Mouse (Mus musculus) kidney, postnatal 25 days (tissue): ENCODE measurements around the gene Trim11.
"Not testable (repeated sequence)": the region's sequence is repeated elsewhere in the genome, so short reads cannot be mapped to it uniquely, and the experiment has no call there.

Source experiments
- DNase-seq, 2 experiments: peaks; one replicate each; pipeline ENCODE4 v3.0.0; 2021; ENCODE audit warnings: mixed read lengths in 2 of 2

Trim11 gene

GRCm38 (mm10) chr11:58978027-58978705, at the start of gene Trim11:
Gene Trim11 (plus strand): TSS chr11:58978093.
- peak; percentile 67 to 82 for DNase-seq

DNA sequence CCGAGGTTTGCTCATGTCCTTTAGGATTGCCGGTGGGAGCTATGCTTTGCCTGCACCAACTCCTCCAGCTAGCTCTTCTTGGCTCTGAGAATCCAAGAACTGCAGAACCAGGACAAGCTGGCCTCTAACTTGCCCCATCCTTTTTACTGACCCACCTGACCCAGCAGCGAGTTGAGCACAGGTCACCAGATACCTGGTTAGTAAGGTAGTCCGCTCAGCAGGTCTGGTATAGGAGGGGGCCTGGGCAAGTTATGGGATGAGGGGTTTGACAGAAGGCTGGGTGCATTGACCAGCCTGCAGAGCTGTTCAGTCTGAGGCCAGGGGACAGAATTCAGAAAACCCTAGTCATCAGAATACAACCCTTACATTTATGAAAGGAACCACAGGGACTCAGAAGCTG, 48.8 kb upstream of the Trim11 start:
- DNase-seq: no peak

GRCm38 (mm10) chr11:58929641-58930040, 48.3 kb upstream of the Trim11 start:
- peak; percentile 52 to 74 for DNase-seq

GRCm38 (mm10) chr11:58930254-58930653, 47.6 kb upstream of the Trim11 start:
- DNase-seq: no peak

- DNase-seq: no peak
Measured at GRCm38 (mm10) chr11:58931576-58931975, 46.3 kb upstream of the Trim11 start.

- no peak for DNase-seq
Measured at GRCm38 (mm10) chr11:58937909-58938308, 40.0 kb upstream of the Trim11 start.

DNA sequence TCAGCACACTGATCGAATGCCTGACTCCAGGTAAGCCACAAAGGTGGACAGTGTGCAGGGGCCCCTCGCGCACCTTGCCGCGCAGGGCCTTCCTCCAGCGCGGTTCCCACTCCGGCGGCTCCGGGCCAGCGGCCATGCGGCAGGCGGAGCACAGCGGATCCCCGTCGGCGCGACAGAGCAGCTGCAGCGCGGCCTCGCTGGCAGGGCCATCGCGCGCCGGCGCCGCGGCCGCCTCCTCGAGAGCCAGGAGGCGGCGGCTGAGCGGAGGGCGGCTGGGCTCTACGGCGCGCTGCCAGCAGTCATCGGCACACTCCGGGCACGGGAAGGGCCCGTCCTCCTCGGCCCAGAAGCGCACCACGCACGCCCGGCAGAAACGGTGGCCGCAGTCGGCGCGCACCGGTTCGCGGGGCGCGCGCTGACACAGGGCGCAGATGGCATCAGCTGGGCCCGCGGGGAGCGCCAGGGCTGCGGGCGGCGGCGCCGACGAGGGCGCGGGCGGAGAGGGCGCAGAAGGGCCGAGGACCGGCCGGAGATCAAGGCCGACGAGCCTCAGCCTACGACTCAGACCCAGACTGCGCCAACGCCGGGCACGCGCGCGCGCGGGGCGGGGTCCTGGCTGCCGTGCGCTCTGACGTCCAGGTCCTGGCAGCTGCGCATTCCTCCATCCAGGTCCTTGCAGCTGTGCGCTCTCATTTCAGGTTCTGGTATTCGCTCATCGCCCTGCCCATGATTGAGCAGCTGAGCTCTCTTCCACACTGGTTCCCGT, 39.4 kb upstream of the Trim11 start, which contains the start of gene Rnf187:
Gene Rnf187 (minus strand): TSS at position 595 of the 766 bp plus-strand sequence.
- peak; percentile 93 to 96 for DNase-seq

DNA sequence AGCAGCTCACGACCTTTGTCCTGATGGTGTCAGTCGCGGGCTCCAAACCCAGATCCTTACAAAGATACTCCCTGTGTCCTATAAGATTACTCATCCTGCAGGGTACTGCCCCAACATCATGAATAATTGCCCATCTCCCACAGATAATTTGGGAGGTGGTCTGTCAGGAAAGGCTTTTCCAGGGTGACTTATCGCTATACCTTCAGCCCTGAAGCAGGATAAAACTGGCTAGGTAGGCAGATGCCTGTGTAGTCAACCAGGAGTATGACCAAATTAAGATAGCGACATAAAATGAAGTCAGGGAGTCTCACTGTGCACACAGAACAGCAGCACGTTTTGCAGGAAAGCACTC, 38.8 kb upstream of the Trim11 start:
- no peak for DNase-seq

GRCm38 (mm10) chr11:58944136-58944535, 33.8 kb upstream of the Trim11 start:
- no peak for DNase-seq

- DNase-seq: no peak
Measured at GRCm38 (mm10) chr11:58947306-58947705, 30.6 kb upstream of the Trim11 start.

- no peak for DNase-seq
Measured at GRCm38 (mm10) chr11:58947798-58948528, 29.9 kb upstream of the Trim11 start.

GRCm38 (mm10) chr11:58948542-58949479, 29.1 kb upstream of the Trim11 start, which contains the start of gene Hist3h2ba:
Gene Hist3h2ba (plus strand): TSS chr11:58948920.
- peak; percentile 34 to 61 for DNase-seq

- DNase-seq: no peak
Measured at GRCm38 (mm10) chr11:58949480-58950431, 28.1 kb upstream of the Trim11 start.

- DNase-seq: no peak
Measured at GRCm38 (mm10) chr11:58951210-58951609, 26.7 kb upstream of the Trim11 start.

GRCm38 (mm10) chr11:58953351-58954169, 24.3 kb upstream of the Trim11 start:
- DNase-seq: no peak

- DNase-seq: not testable (repeated sequence)
Measured at GRCm38 (mm10) chr11:58954170-58954419, 23.8 kb upstream of the Trim11 start.

DNA sequence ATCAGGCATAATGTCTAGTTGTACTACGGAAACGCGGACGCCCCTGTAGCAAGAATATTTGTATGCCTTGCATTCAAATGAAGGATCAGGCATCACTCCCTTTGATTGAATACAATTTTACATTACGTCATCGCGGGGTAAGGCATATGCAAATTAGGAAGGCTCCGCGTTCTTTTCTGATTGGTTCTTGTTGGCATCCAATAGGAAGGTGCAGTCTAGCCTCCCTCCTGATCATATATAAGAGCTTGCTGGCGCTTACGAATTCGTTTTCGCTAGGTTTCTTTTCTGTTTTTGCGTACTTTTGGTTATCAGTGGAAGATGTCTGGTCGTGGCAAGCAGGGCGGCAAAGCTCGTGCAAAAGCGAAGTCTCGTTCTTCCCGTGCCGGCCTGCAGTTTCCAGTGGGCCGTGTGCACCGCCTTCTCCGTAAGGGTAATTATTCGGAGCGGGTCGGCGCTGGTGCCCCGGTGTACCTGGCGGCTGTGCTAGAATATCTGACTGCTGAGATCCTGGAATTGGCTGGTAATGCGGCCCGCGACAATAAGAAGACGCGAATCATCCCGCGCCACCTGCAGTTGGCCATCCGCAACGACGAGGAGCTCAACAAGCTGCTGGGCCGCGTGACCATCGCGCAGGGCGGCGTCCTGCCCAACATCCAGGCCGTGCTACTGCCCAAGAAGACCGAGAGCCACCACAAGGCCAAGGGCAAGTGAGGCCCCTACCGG, 23.3 kb upstream of the Trim11 start, which contains the start of the genes Hist3h2a and Trim17:
Gene Hist3h2a (plus strand): TSS at position 266 of the 723 bp plus-strand sequence.
Gene Trim17 (plus strand): TSS at position 266 of the 723 bp plus-strand sequence.
- peak; percentile 83 to 90 for DNase-seq

DNA sequence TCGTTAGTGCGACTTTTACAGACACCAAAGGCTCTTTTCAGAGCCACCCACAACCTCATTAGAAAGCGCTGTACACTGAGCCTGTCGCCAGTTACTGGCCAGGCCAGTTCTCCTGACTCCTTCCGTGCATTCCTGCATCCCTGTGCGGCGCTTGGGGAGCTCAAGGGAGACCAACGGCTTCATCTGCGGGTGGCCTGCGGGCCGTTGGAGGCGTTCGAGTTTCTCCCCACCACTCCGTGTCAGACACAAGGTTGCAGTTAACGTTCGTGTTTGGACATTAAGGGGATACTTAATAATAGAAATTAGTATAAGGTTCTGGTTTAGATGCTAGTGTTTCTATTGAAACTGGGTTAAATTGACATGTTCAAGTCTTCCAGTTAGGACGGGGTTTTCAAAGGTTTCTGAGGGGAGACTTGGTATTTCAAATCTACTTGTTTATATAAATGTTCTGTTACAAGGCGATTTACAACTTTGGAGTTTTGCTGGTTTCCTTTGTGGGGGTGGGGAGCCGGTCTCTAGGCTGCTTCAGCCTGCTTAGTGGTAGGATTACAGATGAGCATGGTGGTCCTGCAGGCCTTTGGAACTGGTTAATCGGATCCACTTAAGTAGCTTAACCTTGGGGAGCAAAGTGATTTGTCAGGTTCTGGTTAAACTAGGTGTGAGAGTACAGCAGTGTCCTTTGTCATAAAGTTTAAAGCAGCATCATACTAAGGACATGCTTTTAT, 22.6 kb upstream of the Trim11 start:
- DNase-seq: no peak

DNA sequence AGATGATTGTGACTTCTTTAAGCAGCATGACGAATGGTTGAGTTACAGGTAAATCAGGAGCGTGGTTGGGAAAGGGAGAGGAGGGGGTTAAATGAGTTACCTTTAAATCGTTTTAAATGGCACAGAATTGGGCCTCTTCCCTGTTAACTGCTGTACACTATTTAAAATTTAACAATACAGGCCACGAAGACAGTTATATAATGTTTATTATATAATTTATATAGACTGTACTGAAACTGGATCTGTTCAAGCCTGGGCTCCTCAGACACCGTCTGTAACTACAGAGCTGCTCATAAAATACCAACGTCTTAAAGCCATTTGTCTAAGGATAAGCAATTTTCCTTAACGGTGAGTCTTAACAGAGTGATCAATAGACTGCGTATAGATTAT, 22.0 kb upstream of the Trim11 start:
- no peak for DNase-seq
